In genomic region chr1:37419420-37419819, GRCm38 (mm10) we compare ENCODE assay signal across 9 mouse cellular contexts. TPM values are rescaled to one million over a fixed set of nuclear protein-coding genes. Genes with fewer than 3 reads are reported as not detected.
DNase-seq lines count a peak whose midpoint lies in the region; ATAC-seq lines count a peak whose summit lies in the region.
"Had no signal": no experiment of that assay in that cellular context is flagged by ENCODE, and none has a peak within 500 bp of the region (broad histone marks: within the 10 kb centered on the region; RNA-seq: fewer than 3 reads in every experiment).

No protein-coding gene starts in this region.

- 0 out of 2 replicates have a peak, but pooled peaks cover 4% of the 10 kb centered on the region for H3K4me1 ChIP-seq in heart, embryonic 12.5 days (replicated peaks)
- H3K4me1 ChIP-seq: embryonic facial prominence, embryonic 12.5 days had no signal

- no peak overlapping the region for H3K27ac ChIP-seq in heart, embryonic 12.5 days (ENCODE audit: poor library complexity, severe bottlenecking)
- H3K27ac ChIP-seq: embryonic facial prominence, embryonic 12.5 days had no signal

- no peak overlapping the region for H3K4me3 ChIP-seq in heart, embryonic 12.5 days
- H3K4me3 ChIP-seq: embryonic facial prominence, embryonic 12.5 days had no signal

- no peak for ATAC-seq in heart, embryonic 12.5 days (ENCODE audit: insufficient number of reproducible peaks, low FRiP score)
- peak; percentile 92 for ATAC-seq in erythroid progenitor cell, adult 5-6 weeks (replicated peaks; ENCODE audit: low FRiP score, poor library complexity, severe bottlenecking)

- no peak overlapping the region for H3K9ac ChIP-seq in heart, embryonic 12.5 days
- H3K9ac ChIP-seq: embryonic facial prominence, embryonic 12.5 days had no signal

- no peak overlapping the region for H3K4me2 ChIP-seq in heart, embryonic 12.5 days
- H3K4me2 ChIP-seq: embryonic facial prominence, embryonic 12.5 days had no signal

- 91% methylated on average over 1 of the region's 1 CpGs for WGBS in heart, embryonic 12.5 days

- H3K27me3 ChIP-seq in heart, embryonic 12.5 days (replicated peaks) = no peaks in the 10 kb centered on the region
- H3K27me3 ChIP-seq: embryonic facial prominence, embryonic 12.5 days had no signal

- peak; percentile 44 for DNase-seq in heart, adult 8-10 months (ENCODE audit: low spot score)
- DNase-seq in A20 (ENCODE audit: low read depth, low spot score) (peak; percentile 72), ZHBTc4 (ENCODE audit: low read depth, low spot score) (peak; percentile 80)
- peak; percentile 51 to 53 for DNase-seq in layer of hippocampus, postnatal 14 days (ENCODE audit: low spot score in 2 of 2)
- DNase-seq in retina, adult 2 months (ENCODE audit: low read depth, low spot score) = peak; percentile 30
- no peak for DNase-seq in yolk sac, embryonic 10.5 days (ENCODE audit: low spot score)

- peaks cover 5% of the 10 kb centered on the region; the same call in 1 of the 2 replicates for H3K9me3 ChIP-seq in heart, embryonic 12.5 days (replicated peaks)

- H3K36me3 ChIP-seq in heart, embryonic 12.5 days = peaks cover 64% of the 10 kb centered on the region

RNA-seq across cellular contexts. Expression of gene Coa5, which starts 10.5 kb away (rescaled TPM):
- 100 to 1,000 TPM in 3 of 4 experiments, 10 to 100 TPM in 1; 99.9 to 124 (median 112) TPM for total RNA-seq in heart, adult 8-10 months (2022)
- polyA plus RNA-seq in heart, embryonic 12.5 days (2016; fragmentation: Nextera tagmentation; extraction: Ambion mirVana) = 74.4 and 75.4 TPM in 2 replicates
- 25.6 and 26.0 TPM in 2 replicates for total RNA-seq in erythroid progenitor cell, adult 5-6 weeks (2015; ENCODE audit: low replicate concordance)
- 11.6 and 17.6 TPM in 2 replicates for total RNA-seq in erythroid progenitor cell, adult 5-6 weeks (2017; ENCODE audit: low replicate concordance)
- total RNA-seq in layer of hippocampus, postnatal 14 days (2021) = 10 to 100 TPM; 43.1 to 43.2 TPM

RNA-seq across cellular contexts. Expression of gene Unc50, which starts 10.5 kb away (rescaled TPM):
- total RNA-seq in heart, adult 8-10 months (2022) = 10 to 100 TPM; 24.8 to 29.3 (median 28.3) TPM
- polyA plus RNA-seq in heart, embryonic 12.5 days (2016; fragmentation: Nextera tagmentation; extraction: Ambion mirVana) = 80.3 and 81.9 TPM in 2 replicates
- 27.7 and 39.6 TPM in 2 replicates for total RNA-seq in erythroid progenitor cell, adult 5-6 weeks (2015; ENCODE audit: low replicate concordance)
- total RNA-seq in erythroid progenitor cell, adult 5-6 weeks (2017; ENCODE audit: low replicate concordance) = 7.6 and 16.2 TPM in 2 replicates
- total RNA-seq in layer of hippocampus, postnatal 14 days (2021) = 10 to 100 TPM; 55.3 to 57.6 TPM
